Mouse (Mus musculus): ENCODE results near the gene Tas2r131. TPM values are rescaled to one million over a fixed set of nuclear protein-coding genes. Genes with fewer than 3 reads are reported as not detected.
"Not testable (repeated sequence)": the region's sequence is repeated elsewhere in the genome, so short reads cannot be mapped to it uniquely, and the experiment has no call there.

Tas2r131 gene
- total RNA-seq (2014; rRNA removed) (not detected in 2 replicates), polyA plus RNA-seq (2015; fragmentation: Nextera tagmentation; extraction: Ambion mirVana) (not detected in 2 replicates)

- Histone ChIP-seq H3K4me3 (ENCODE audit: low read depth, low read length) (no peak within 1 kb of the TSS), H3K27ac (ENCODE audit: low read depth, low read length) (no peak within 1 kb of the TSS), H3K9me3 (ENCODE audit: low read length) (no peaks in the 10 kb centered on the region), H3K4me1 (ENCODE audit: insufficient read depth) (no peaks in the 10 kb centered on the region), H3K36me3 (ENCODE audit: insufficient read depth) (no peaks in the 10 kb centered on the region), H3K27me3 (ENCODE audit: insufficient read depth, low read length) (no peaks in the 10 kb centered on the region), H3K4me2 (ENCODE audit: low read depth) (no peak within 1 kb of the TSS), H3K9ac (no peak within 1 kb of the TSS)
- no peak for TF ChIP-seq CTCF (IDR thresholded peaks at IDR 0.05; ENCODE audit: low read depth)
- no peak for DNase-seq
- no peak for ATAC-seq
- WGBS = 78% methylated on average over 1 of the region's 1 CpGs
Observed at GRCm38 (mm10) chr6:132957819-132958218, at the start of gene Tas2r131. Gene Tas2r131, minus strand, starts transcription at chr6:132957919.

- TF ChIP-seq CTCF (IDR thresholded peaks at IDR 0.05; ENCODE audit: low read depth) = no peak
- no peak within 1 kb of the TSS for H3K27ac ChIP-seq (ENCODE audit: low read depth, low read length)
- no peak within 1 kb of the TSS for H3K4me3 ChIP-seq (ENCODE audit: low read depth, low read length)
- no peak within 1 kb of the TSS for H3K4me2 ChIP-seq (ENCODE audit: low read depth)
- H3K36me3 ChIP-seq (ENCODE audit: insufficient read depth) = no peaks in the 10 kb centered on the region
- ATAC-seq = no peak
- no peaks in the 10 kb centered on the region for H3K4me1 ChIP-seq (ENCODE audit: insufficient read depth)
- no peaks in the 10 kb centered on the region for H3K27me3 ChIP-seq (ENCODE audit: insufficient read depth, low read length)
- H3K9ac ChIP-seq = no peak within 1 kb of the TSS
- H3K9me3 ChIP-seq (ENCODE audit: low read length) = no peaks in the 10 kb centered on the region
- no peak for DNase-seq
- 74% methylated on average over 2 of the region's 2 CpGs for WGBS
Observed at GRCm38 (mm10) chr6:132980865-132981264, 23.1 kb upstream of the Tas2r131 start, which contains the start of gene Tas2r109. Gene Tas2r109, minus strand, starts transcription at chr6:132980965.

- no peaks in the 10 kb centered on the region for H3K36me3 ChIP-seq (ENCODE audit: insufficient read depth)
- no peaks in the 10 kb centered on the region for H3K9me3 ChIP-seq (ENCODE audit: low read length)
- TF ChIP-seq CTCF (IDR thresholded peaks at IDR 0.05; ENCODE audit: low read depth) = no peak
- no peaks in the 10 kb centered on the region for H3K27me3 ChIP-seq (ENCODE audit: insufficient read depth, low read length)
- ATAC-seq = no peak
- H3K4me2 ChIP-seq (ENCODE audit: low read depth) = no peak within 1 kb of the TSS
- no peak within 1 kb of the TSS for H3K27ac ChIP-seq (ENCODE audit: low read depth, low read length)
- H3K4me3 ChIP-seq (ENCODE audit: low read depth, low read length) = no peak within 1 kb of the TSS
- no peak for DNase-seq
- no peaks in the 10 kb centered on the region for H3K4me1 ChIP-seq (ENCODE audit: insufficient read depth)
- H3K9ac ChIP-seq = no peak within 1 kb of the TSS
- 79% methylated on average over 2 of the region's 2 CpGs for WGBS
Observed at GRCm38 (mm10) chr6:132950802-132951201, 6.9 kb downstream of the Tas2r131 start, which contains the start of gene Tas2r129. Gene Tas2r129, plus strand, starts transcription at chr6:132951102.

DNA sequence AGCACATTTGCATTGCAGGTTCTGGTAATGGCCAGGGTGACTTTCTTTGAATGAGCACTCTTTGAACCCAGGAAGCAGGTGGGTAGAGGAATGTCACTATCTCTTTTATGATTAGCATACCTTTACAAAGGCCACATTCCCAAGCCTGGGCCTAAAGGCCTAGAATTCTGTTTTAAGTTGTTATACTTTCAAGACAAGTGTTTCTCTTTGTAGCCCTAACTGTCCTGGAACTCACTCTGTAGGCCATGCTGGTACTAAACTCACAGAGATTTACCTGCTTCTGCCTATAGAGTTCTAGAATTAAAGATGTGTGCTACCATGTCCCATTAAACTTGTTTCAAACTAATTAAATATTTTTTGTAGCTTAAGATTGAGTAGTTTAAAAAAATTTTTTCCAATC lies 16.3 kb downstream of the Tas2r131 start:
- not testable (repeated sequence) for H3K4me2 ChIP-seq (ENCODE audit: low read depth)

GRCm38 (mm10) chr6:132909351-132909750 lies 48.4 kb downstream of the Tas2r131 start, which contains the start of gene Tas2r125:
Gene Tas2r125, plus strand, starts transcription at chr6:132909651.
- ATAC-seq (no peak), DNase-seq (no peak)
- Histone ChIP-seq H3K4me3 (ENCODE audit: low read depth, low read length) (no peak within 1 kb of the TSS), H3K9ac (no peak within 1 kb of the TSS), H3K4me1 (ENCODE audit: insufficient read depth) (no peaks in the 10 kb centered on the region), H3K4me2 (ENCODE audit: low read depth) (no peak within 1 kb of the TSS), H3K9me3 (ENCODE audit: low read length) (no peaks in the 10 kb centered on the region), H3K36me3 (ENCODE audit: insufficient read depth) (no peaks in the 10 kb centered on the region), H3K27ac (ENCODE audit: low read depth, low read length) (no peak within 1 kb of the TSS), H3K27me3 (ENCODE audit: insufficient read depth, low read length) (no peaks in the 10 kb centered on the region)
- WGBS = 89% methylated on average over 3 of the region's 3 CpGs
- TF ChIP-seq CTCF (IDR thresholded peaks at IDR 0.05; ENCODE audit: low read depth) = no peak

More for the DNA sequence above, 16.3 kb downstream of the Tas2r131 start:
- not testable (repeated sequence) for H3K27ac ChIP-seq (ENCODE audit: low read depth, low read length); DNase-seq; H3K4me1 ChIP-seq (ENCODE audit: insufficient read depth); H3K4me3 ChIP-seq (ENCODE audit: low read depth, low read length); H3K36me3 ChIP-seq (ENCODE audit: insufficient read depth); ATAC-seq; H3K27me3 ChIP-seq (ENCODE audit: insufficient read depth, low read length); H3K9ac ChIP-seq; H3K9me3 ChIP-seq (ENCODE audit: low read length)

Other genes starting within 250 kb of the Tas2r131 start
- gene Tas2r122, start 246.0 kb downstream of the Tas2r131 start, total RNA-seq (2014; rRNA removed) = not detected in 2 replicates
- gene Tas2r122, start 246.0 kb downstream of the Tas2r131 start, polyA plus RNA-seq (2015; fragmentation: Nextera tagmentation; extraction: Ambion mirVana) = not detected in 2 replicates
- not detected in 2 replicates for gene Tas2r115, start 219.9 kb downstream of the Tas2r131 start, total RNA-seq (2014; rRNA removed)
- gene Tas2r115, start 219.9 kb downstream of the Tas2r131 start, polyA plus RNA-seq (2015; fragmentation: Nextera tagmentation; extraction: Ambion mirVana) = not detected in 2 replicates
- not detected in 2 replicates for gene Tas2r124, start 203.2 kb downstream of the Tas2r131 start, total RNA-seq (2014; rRNA removed)
- gene Tas2r124, start 203.2 kb downstream of the Tas2r131 start, polyA plus RNA-seq (2015; fragmentation: Nextera tagmentation; extraction: Ambion mirVana) = not detected in 2 replicates
- gene Tas2r102, start 195.8 kb downstream of the Tas2r131 start, total RNA-seq (2014; rRNA removed) = not detected in 2 replicates
- not detected in 2 replicates for gene Tas2r102, start 195.8 kb downstream of the Tas2r131 start, polyA plus RNA-seq (2015; fragmentation: Nextera tagmentation; extraction: Ambion mirVana)
- gene Tas2r136, start 179.8 kb downstream of the Tas2r131 start, total RNA-seq (2014; rRNA removed) = not detected in 2 replicates
- gene Tas2r136, start 179.8 kb downstream of the Tas2r131 start, polyA plus RNA-seq (2015; fragmentation: Nextera tagmentation; extraction: Ambion mirVana) = not detected in 2 replicates
- not detected in 2 replicates for gene Tas2r117, start 155.1 kb downstream of the Tas2r131 start, total RNA-seq (2014; rRNA removed)
- not detected in 2 replicates for gene Tas2r117, start 155.1 kb downstream of the Tas2r131 start, polyA plus RNA-seq (2015; fragmentation: Nextera tagmentation; extraction: Ambion mirVana)
- not detected in 2 replicates for gene Tas2r123, start 110.8 kb downstream of the Tas2r131 start, total RNA-seq (2014; rRNA removed)
- not detected in 2 replicates for gene Tas2r123, start 110.8 kb downstream of the Tas2r131 start, polyA plus RNA-seq (2015; fragmentation: Nextera tagmentation; extraction: Ambion mirVana)
- gene Tas2r116, start 102.5 kb downstream of the Tas2r131 start, total RNA-seq (2014; rRNA removed) = not detected in 2 replicates
- not detected in 2 replicates for gene Tas2r116, start 102.5 kb downstream of the Tas2r131 start, polyA plus RNA-seq (2015; fragmentation: Nextera tagmentation; extraction: Ambion mirVana)
- not detected in 2 replicates for gene Tas2r110, start 89.9 kb downstream of the Tas2r131 start, total RNA-seq (2014; rRNA removed)
- not detected in 2 replicates for gene Tas2r110, start 89.9 kb downstream of the Tas2r131 start, polyA plus RNA-seq (2015; fragmentation: Nextera tagmentation; extraction: Ambion mirVana)
- gene Tas2r113, start 64.9 kb downstream of the Tas2r131 start, total RNA-seq (2014; rRNA removed) = not detected in 2 replicates
- gene Tas2r113, start 64.9 kb downstream of the Tas2r131 start, polyA plus RNA-seq (2015; fragmentation: Nextera tagmentation; extraction: Ambion mirVana) = not detected in 2 replicates
- gene Tas2r125, start 48.3 kb downstream of the Tas2r131 start, total RNA-seq (2014; rRNA removed) = not detected in 2 replicates
- not detected in 2 replicates for gene Tas2r125, start 48.3 kb downstream of the Tas2r131 start, polyA plus RNA-seq (2015; fragmentation: Nextera tagmentation; extraction: Ambion mirVana)
- not detected in 2 replicates for gene Tas2r129, start 6.8 kb downstream of the Tas2r131 start, total RNA-seq (2014; rRNA removed)
- not detected in 2 replicates for gene Tas2r129, start 6.8 kb downstream of the Tas2r131 start, polyA plus RNA-seq (2015; fragmentation: Nextera tagmentation; extraction: Ambion mirVana)
- gene Tas2r109, start 23.0 kb upstream of the Tas2r131 start, total RNA-seq (2014; rRNA removed) = not detected in 2 replicates
- not detected in 2 replicates for gene Tas2r109, start 23.0 kb upstream of the Tas2r131 start, polyA plus RNA-seq (2015; fragmentation: Nextera tagmentation; extraction: Ambion mirVana)
- gene Tas2r103, start 79.2 kb upstream of the Tas2r131 start, total RNA-seq (2014; rRNA removed) = not detected in 2 replicates
- gene Tas2r103, start 79.2 kb upstream of the Tas2r131 start, polyA plus RNA-seq (2015; fragmentation: Nextera tagmentation; extraction: Ambion mirVana) = not detected in 2 replicates
- gene Tas2r140, start 97.9 kb upstream of the Tas2r131 start, total RNA-seq (2014; rRNA removed) = not detected in 2 replicates
- not detected in 2 replicates for gene Tas2r140, start 97.9 kb upstream of the Tas2r131 start, polyA plus RNA-seq (2015; fragmentation: Nextera tagmentation; extraction: Ambion mirVana)
- gene Smim10l1, start 147.0 kb upstream of the Tas2r131 start, total RNA-seq (2014; rRNA removed) = 162 and 168 TPM in 2 replicates
- 116 and 126 TPM in 2 replicates for gene Smim10l1, start 147.0 kb upstream of the Tas2r131 start, polyA plus RNA-seq (2015; fragmentation: Nextera tagmentation; extraction: Ambion mirVana)